Mouse (Mus musculus) right cerebral cortex, postnatal 25 days (tissue): ENCODE results near the gene Gm21994.
"Not testable (repeated sequence)": the region's sequence is repeated elsewhere in the genome, so short reads cannot be mapped to it uniquely, and the experiment has no call there.

Experiments used
- DNase-seq: peaks from one replicate; pipeline ENCODE4 v3.0.0; 2022

Gm21994 gene

GRCm38 (mm10) chr2:150255491-150255890 lies at the start of gene Gm21994:
Gm21994 (minus strand) TSS chr2:150255591.
- DNase-seq, result not testable (repeated sequence)

- DNase-seq, result no peak
These were observed 43.7 kb upstream of the Gm21994 start for GRCm38 (mm10) chr2:150299096-150299495.

- no peak for DNase-seq
These were observed 38.3 kb upstream of the Gm21994 start for GRCm38 (mm10) chr2:150293669-150294068.

- DNase-seq, result not testable (repeated sequence)
These were observed 1.9 kb upstream of the Gm21994 start, which contains the start of gene Gm14124 for GRCm38 (mm10) chr2:150257291-150257690. Gm14124 (plus strand) TSS chr2:150257517.

GRCm38 (mm10) chr2:150256861-150257260 lies 1.5 kb upstream of the Gm21994 start:
- DNase-seq, result not testable (repeated sequence)

- DNase-seq, result no peak
These were observed 12.2 kb downstream of the Gm21994 start for GRCm38 (mm10) chr2:150243211-150243610.

GRCm38 (mm10) chr2:150223263-150223662 lies 32.1 kb downstream of the Gm21994 start:
- not testable (repeated sequence) for DNase-seq

- DNase-seq, result not testable (repeated sequence)
These were observed 37.0 kb downstream of the Gm21994 start for GRCm38 (mm10) chr2:150218363-150218725.

- DNase-seq, result peak; percentile 79
These were observed 37.6 kb downstream of the Gm21994 start, which contains the start of gene Zfp937 for GRCm38 (mm10) chr2:150217600-150218362. Zfp937 (plus strand) TSS chr2:150218073.
